In the genomic region with DNA sequence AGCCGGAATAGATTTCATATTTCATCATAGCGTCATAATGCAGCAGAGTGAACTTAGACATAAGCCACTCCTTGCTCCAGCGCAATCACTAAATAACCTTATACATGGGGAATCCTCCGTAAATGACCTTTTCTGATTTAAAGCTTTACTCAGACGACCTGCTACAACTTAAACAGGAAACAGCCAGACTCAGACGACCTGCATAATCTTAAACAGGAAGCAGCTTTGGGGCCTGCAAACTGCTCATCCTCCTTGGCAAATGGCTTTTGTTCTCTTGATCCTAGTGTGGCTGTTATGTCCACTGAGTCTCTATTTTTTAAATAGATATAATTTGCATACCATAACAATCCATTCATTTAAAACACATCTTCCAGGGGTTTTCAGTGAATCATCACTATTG, we compare ENCODE assay signal across 29 mouse cellular contexts.
A peak's percentile ranks its signal among the peaks of the same experiment; 100 is the strongest.
DNase-seq lines count a peak whose midpoint lies in the region; ATAC-seq and TF ChIP-seq lines count a peak whose summit lies in the region.
"Had no signal": no experiment of that assay in that cellular context is flagged by ENCODE, and none has a peak within 500 bp of the region (broad histone marks: within the 10 kb centered on the region; RNA-seq: fewer than 3 reads in every experiment).

No protein-coding gene starts in this region.

- no peak for TF ChIP-seq CTCF in kidney, postnatal 0 days (IDR thresholded peaks at IDR 0.05; ENCODE audit: low read depth)
- no peak for TF ChIP-seq CTCF in cerebellum, adult 2 months (IDR thresholded peaks at IDR 0.05; ENCODE audit: borderline replicate concordance, insufficient read depth, low read depth, low read length)

- no peak for ATAC-seq in kidney, postnatal 0 days (replicated peaks; ENCODE audit: low FRiP score, low read depth)
- peak; percentile 62 for ATAC-seq in CD4-positive, CD25-positive, alpha-beta regulatory T cell, adult 4 months
- ATAC-seq in inflammation-experienced regulatory T-cells, adult 6 months = peak; percentile 69
- ATAC-seq in midbrain, embryonic 15.5 days (replicated peaks) = no peak
- ATAC-seq: forebrain, postnatal 0 days; hindbrain, postnatal 0 days had no signal

- no peaks in the 10 kb centered on the region for H3K9me3 ChIP-seq in kidney, postnatal 0 days (replicated peaks; ENCODE audit: low read length)
- H3K9me3 ChIP-seq in midbrain, embryonic 15.5 days = no peaks in the 10 kb centered on the region
- H3K9me3 ChIP-seq: embryonic facial prominence, embryonic 10.5 days; embryonic facial prominence, embryonic 15.5 days; forebrain, embryonic 12.5 days; heart, embryonic 10.5 days; heart, embryonic 15.5 days; limb, embryonic 10.5 days; limb, embryonic 15.5 days; liver, embryonic 13.5 days had no signal

- no peak for TF ChIP-seq POLR2A in cerebellum, adult 2 months (IDR thresholded peaks at IDR 0.05; ENCODE audit: borderline replicate concordance, insufficient read depth, low read length)

- no peak overlapping the region for H3K4me2 ChIP-seq in kidney, postnatal 0 days (ENCODE audit: low read length)
- H3K4me2 ChIP-seq in midbrain, embryonic 15.5 days = no peak overlapping the region
- H3K4me2 ChIP-seq: embryonic facial prominence, embryonic 15.5 days; forebrain, embryonic 12.5 days; heart, embryonic 15.5 days; limb, embryonic 15.5 days; liver, embryonic 13.5 days; midbrain, embryonic 11.5 days had no signal

- no peaks in the 10 kb centered on the region for H3K27me3 ChIP-seq in kidney, postnatal 0 days (ENCODE audit: insufficient read depth, low read length)
- no peaks in the 10 kb centered on the region for H3K27me3 ChIP-seq in midbrain, embryonic 15.5 days (replicated peaks)
- H3K27me3 ChIP-seq in cerebellum, adult 2 months (ENCODE audit: control insufficient read depth, insufficient read depth, low read length) = no peaks in the 10 kb centered on the region
- H3K27me3 ChIP-seq: CH12.LX; embryonic facial prominence, embryonic 15.5 days; heart, embryonic 15.5 days; limb, embryonic 15.5 days; liver, embryonic 13.5 days had no signal

- no peak overlapping the region for H3K9ac ChIP-seq in kidney, postnatal 0 days (ENCODE audit: low read depth, low read length)
- H3K9ac ChIP-seq in midbrain, embryonic 15.5 days = no peak overlapping the region
- H3K9ac ChIP-seq: embryonic facial prominence, embryonic 15.5 days; forebrain, embryonic 12.5 days; forebrain, postnatal 0 days; heart, embryonic 15.5 days; limb, embryonic 15.5 days; liver, embryonic 13.5 days had no signal

- WGBS in kidney, postnatal 0 days = 49% methylated on average over 6 of the region's 6 CpGs
- WGBS in midbrain, embryonic 15.5 days = 70% methylated on average over 6 of the region's 6 CpGs
- WGBS in cerebellum, adult 2 months = 87% methylated on average over 6 of the region's 6 CpGs

- no peaks in the 10 kb centered on the region for H3K36me3 ChIP-seq in kidney, postnatal 0 days (ENCODE audit: insufficient read depth, low read length)
- no peaks in the 10 kb centered on the region for H3K36me3 ChIP-seq in midbrain, embryonic 15.5 days (replicated peaks)
- H3K36me3 ChIP-seq: embryonic facial prominence, embryonic 10.5 days; embryonic facial prominence, embryonic 15.5 days; forebrain, embryonic 12.5 days; heart, embryonic 10.5 days; heart, embryonic 15.5 days; limb, embryonic 10.5 days; limb, embryonic 15.5 days; liver, embryonic 13.5 days had no signal

- no peak overlapping the region for H3K4me3 ChIP-seq in kidney, postnatal 0 days (replicated peaks; ENCODE audit: low read depth, low read length)
- no peak overlapping the region for H3K4me3 ChIP-seq in midbrain, embryonic 15.5 days
- no peak overlapping the region for H3K4me3 ChIP-seq in cerebellum, adult 2 months (replicated peaks; ENCODE audit: insufficient read depth, low read depth, low read length)
- H3K4me3 ChIP-seq: embryonic facial prominence, embryonic 10.5 days; embryonic facial prominence, embryonic 15.5 days; forebrain, embryonic 12.5 days; heart, embryonic 10.5 days; heart, embryonic 15.5 days; limb, embryonic 10.5 days; limb, embryonic 15.5 days; liver, embryonic 13.5 days had no signal

- H3K4me1 ChIP-seq in kidney, postnatal 0 days (replicated peaks; ENCODE audit: insufficient read depth, low read length) = peaks cover 4% of the 10 kb centered on the region; the same call in 1 of the 2 replicates
- H3K4me1 ChIP-seq in midbrain, embryonic 15.5 days = peaks cover 18% of the 10 kb centered on the region
- no peaks in the 10 kb centered on the region for H3K4me1 ChIP-seq in cerebellum, adult 2 months (ENCODE audit: control insufficient read depth, insufficient read depth, low read length)
- H3K4me1 ChIP-seq: liver, embryonic 13.5 days had no signal

- peak; percentile 44 for DNase-seq in kidney, postnatal 0 days (ENCODE audit: low spot score)
- DNase-seq in kidney, adult 9 months = no peak
- DNase-seq in thymus, postnatal 25 days = peak; percentile 23
- no peak for DNase-seq in adrenal gland, adult (ENCODE audit: inconsistent age in 2 of 2, low spot score in 1 of 2)
- DNase-seq in cerebellum, adult 2 months = no peak
- DNase-seq: adrenal gland, postnatal 25 days; cerebellum, adult 18-20 months; cerebellum, postnatal 25 days; forebrain, postnatal 0 days; kidney, adult 18-20 months; kidney, postnatal 4 days; layer of hippocampus, postnatal 36 days; liver, embryonic 13.5 days; lung, adult 18-20 months; lung, postnatal 36 days; spleen, adult 18-20 months had no signal

- no peak overlapping the region for H3K27ac ChIP-seq in kidney, postnatal 0 days
- H3K27ac ChIP-seq in midbrain, embryonic 15.5 days = no peak overlapping the region
- no peak overlapping the region for H3K27ac ChIP-seq in cerebellum, adult 2 months (ENCODE audit: insufficient read depth, low read length)
- H3K27ac ChIP-seq: embryonic facial prominence, embryonic 10.5 days; embryonic facial prominence, embryonic 15.5 days; forebrain, embryonic 12.5 days; heart, embryonic 10.5 days; heart, embryonic 15.5 days; hindbrain, postnatal 0 days; limb, embryonic 10.5 days; limb, embryonic 15.5 days; liver, embryonic 13.5 days had no signal

Comparison
In these comparisons a context has a peak if more than half of its experiments do, and no peak if none do; other contexts are left out.
1. DNase-seq: peak in kidney, postnatal 0 days (single experiment) and thymus, postnatal 25 days (single experiment); none in kidney, adult 9 months (single experiment), adrenal gland, adult (0 of 2) and cerebellum, adult 2 months (0 of 2).
2. ATAC-seq: peak in CD4-positive, CD25-positive, alpha-beta regulatory T cell, adult 4 months (single experiment) and inflammation-experienced regulatory T-cells, adult 6 months (single experiment); none in kidney, postnatal 0 days (single experiment) and midbrain, embryonic 15.5 days (single experiment).